Mouse (Mus musculus): ENCODE measurements around the gene Hap1.

DNA sequence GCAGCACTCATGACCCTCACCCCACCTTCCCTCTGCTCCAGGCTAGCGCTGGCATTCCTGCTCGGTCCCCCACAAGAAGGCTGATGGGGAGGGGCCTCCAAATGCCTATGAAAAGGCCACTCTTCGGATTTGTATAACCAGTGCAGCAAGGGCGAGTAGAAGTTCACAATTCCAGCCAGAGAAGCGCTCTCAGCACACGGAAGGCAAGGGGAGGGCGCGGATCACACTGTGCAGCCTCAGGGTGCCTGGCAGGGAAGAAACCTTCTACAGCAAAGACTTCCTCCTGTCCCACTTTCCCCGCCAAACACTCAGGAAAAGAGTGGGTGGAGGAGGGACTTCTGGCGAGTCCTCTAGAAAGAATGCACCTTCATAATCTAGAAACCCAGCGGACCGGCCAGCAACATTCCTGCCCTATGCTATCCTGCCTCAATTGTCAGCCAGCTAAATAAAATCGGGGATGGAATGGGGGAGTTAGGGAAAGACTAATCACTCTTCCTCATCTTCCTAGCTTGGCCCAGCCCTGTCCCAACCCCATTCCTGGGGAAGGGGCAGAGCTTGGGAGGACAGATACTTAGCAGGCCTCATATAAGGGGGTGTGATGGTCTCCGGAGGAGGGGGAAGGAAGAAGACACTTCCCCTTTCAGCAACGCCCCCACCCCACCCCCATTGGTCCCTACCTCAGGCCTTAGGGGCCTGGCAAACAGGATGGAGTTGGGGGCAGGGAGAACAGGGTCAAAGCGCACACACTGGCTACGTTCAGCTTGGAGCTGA, 40.1 kb upstream of the Hap1 start:
- peak; percentile 71 for TF ChIP-seq EP300 (IDR thresholded peaks at IDR 0.05; ENCODE audit: low read depth)
- TF ChIP-seq CTCF (IDR thresholded peaks at IDR 0.05; ENCODE audit: low read depth) = no peak

Data from heart, postnatal 0 days (tissue).